Mouse (Mus musculus): Measurements from ENCODE around the gene Slc15a1.

- TF ChIP-seq CTCF (IDR thresholded peaks at IDR 0.05; ENCODE audit: borderline replicate concordance, extremely low read depth, insufficient read depth, insufficient read length), result no peak
- no peak for TF ChIP-seq POLR2A (IDR thresholded peaks at IDR 0.05; ENCODE audit: borderline replicate concordance, extremely low read depth, insufficient read depth, insufficient read length, poor library complexity, severe bottlenecking)
Measured at GRCm38 (mm10) chr14:121467646-121468045, 37.4 kb downstream of the Slc15a1 start.

All from brain, embryonic 14.5 days (tissue).